Mouse (Mus musculus) embryonic facial prominence, embryonic 13.5 days (tissue): ENCODE data around the gene Olfr578. TPM values are rescaled to one million over a fixed set of nuclear protein-coding genes. Genes with fewer than 3 reads are reported as not detected.

Source experiments
- polyA plus RNA-seq: library from polyadenylated mRNA; unstranded; fragments of >200 nt; fragmentation: Nextera tagmentation; extraction: Ambion mirVana; gene quantifications from 2 replicates; pipeline ENCODE4 v1.2.1, GENCODE M21; 2015

The Olfr578 gene
- polyA plus RNA-seq, 1 experiment from 2014 or later, result not detected

Other genes starting within 250 kb of the Olfr578 start
- not detected in 2 replicates for gene Olfr560, start 230.0 kb downstream of the Olfr578 start, polyA plus RNA-seq
- 0.04 and 0.33 TPM in 2 replicates for gene Olfr78, start 229.9 kb downstream of the Olfr578 start, polyA plus RNA-seq
- not detected in 2 replicates for gene Olfr561, start 218.1 kb downstream of the Olfr578 start, polyA plus RNA-seq
- not detected in 2 replicates for gene Olfr564, start 185.8 kb downstream of the Olfr578 start, polyA plus RNA-seq
- not detected in 2 replicates for gene Olfr566, start 130.6 kb downstream of the Olfr578 start, polyA plus RNA-seq
- gene Olfr568, start 112.2 kb downstream of the Olfr578 start, polyA plus RNA-seq, result 0.45 TPM in 1 of 2 replicates, not detected in the other
- not detected in 2 replicates for gene Olfr569, start 98.4 kb downstream of the Olfr578 start, polyA plus RNA-seq
- not detected in 2 replicates for gene Olfr570, start 94.7 kb downstream of the Olfr578 start, polyA plus RNA-seq
- 0.15 and 0.33 TPM in 2 replicates for gene Olfr571, start 71.8 kb downstream of the Olfr578 start, polyA plus RNA-seq
- not detected in 2 replicates for gene Olfr572, start 64.9 kb downstream of the Olfr578 start, polyA plus RNA-seq
- gene Olfr573-ps1, start 46.7 kb downstream of the Olfr578 start, polyA plus RNA-seq, result not detected in 2 replicates
- gene Olfr574, start 40.9 kb downstream of the Olfr578 start, polyA plus RNA-seq, result not detected in 2 replicates
- not detected in 2 replicates for gene Olfr575, start 30.5 kb downstream of the Olfr578 start, polyA plus RNA-seq
- gene Olfr576, start 26.7 kb downstream of the Olfr578 start, polyA plus RNA-seq, result not detected in 2 replicates
- not detected in 2 replicates for gene Olfr577, start 13.4 kb downstream of the Olfr578 start, polyA plus RNA-seq
- gene Olfr582, start 48.7 kb upstream of the Olfr578 start, polyA plus RNA-seq, result not detected in 2 replicates
- not detected in 2 replicates for gene Olfr583, start 62.0 kb upstream of the Olfr578 start, polyA plus RNA-seq
- gene Olfr584, start 92.6 kb upstream of the Olfr578 start, polyA plus RNA-seq, result not detected in 2 replicates
- gene Olfr585, start 108.4 kb upstream of the Olfr578 start, polyA plus RNA-seq, result not detected in 2 replicates
- not detected in 2 replicates for gene Olfr586, start 136.3 kb upstream of the Olfr578 start, polyA plus RNA-seq
- not detected in 2 replicates for gene Olfr588-ps1, start 151.6 kb upstream of the Olfr578 start, polyA plus RNA-seq
- not detected in 2 replicates for gene Olfr589, start 167.0 kb upstream of the Olfr578 start, polyA plus RNA-seq
- gene Olfr591, start 189.0 kb upstream of the Olfr578 start, polyA plus RNA-seq, result not detected in 2 replicates
- not detected in 2 replicates for gene Olfr592, start 195.5 kb upstream of the Olfr578 start, polyA plus RNA-seq
- gene Olfr593, start 222.5 kb upstream of the Olfr578 start, polyA plus RNA-seq, result not detected in 2 replicates
- gene Olfr594, start 227.7 kb upstream of the Olfr578 start, polyA plus RNA-seq, result 0.20 TPM in 1 of 2 replicates, not detected in the other